Mouse (Mus musculus): ENCODE results near the gene Amd1.

Amd1 gene

GRCm38 (mm10) chr10:40305989-40306388 is 4.0 kb upstream of the Amd1 start:
- no peak for DNase-seq (ENCODE audit: extremely low read depth, insufficient read length, low spot score)

- peak; percentile 68 for DNase-seq (ENCODE audit: extremely low read depth, insufficient read length, low spot score)
Observed at GRCm38 (mm10) chr10:40301181-40302075, 558 bp downstream of the Amd1 start.

- DNase-seq (ENCODE audit: extremely low read depth, insufficient read length, low spot score): peak; percentile 89
Observed at GRCm38 (mm10) chr10:40300648-40301171, 1.3 kb downstream of the Amd1 start.

- DNase-seq (ENCODE audit: extremely low read depth, insufficient read length, low spot score): no peak
Observed at GRCm38 (mm10) chr10:40292640-40293039, 9.3 kb downstream of the Amd1 start.

GRCm38 (mm10) chr10:40286767-40287166 is 15.2 kb downstream of the Amd1 start:
- DNase-seq (ENCODE audit: extremely low read depth, insufficient read length, low spot score): no peak

- DNase-seq (ENCODE audit: extremely low read depth, insufficient read length, low spot score): no peak
Observed at GRCm38 (mm10) chr10:40285571-40285970, 16.4 kb downstream of the Amd1 start.

- no peak for DNase-seq (ENCODE audit: extremely low read depth, insufficient read length, low spot score)
Observed at GRCm38 (mm10) chr10:40284997-40285396, 17.0 kb downstream of the Amd1 start.

GRCm38 (mm10) chr10:40284179-40284831 is 17.7 kb downstream of the Amd1 start:
- DNase-seq (ENCODE audit: extremely low read depth, insufficient read length, low spot score): no peak

GRCm38 (mm10) chr10:40283636-40284035 is 18.4 kb downstream of the Amd1 start:
- no peak for DNase-seq (ENCODE audit: extremely low read depth, insufficient read length, low spot score)

- no peak for DNase-seq (ENCODE audit: extremely low read depth, insufficient read length, low spot score)
Observed at GRCm38 (mm10) chr10:40281565-40281964, 20.4 kb downstream of the Amd1 start.

GRCm38 (mm10) chr10:40278317-40278716 is 23.7 kb downstream of the Amd1 start:
- DNase-seq (ENCODE audit: extremely low read depth, insufficient read length, low spot score): no peak

- DNase-seq (ENCODE audit: extremely low read depth, insufficient read length, low spot score): no peak
Observed at GRCm38 (mm10) chr10:40275991-40276390, 26.0 kb downstream of the Amd1 start.

GRCm38 (mm10) chr10:40273938-40274337 is 28.0 kb downstream of the Amd1 start:
- no peak for DNase-seq (ENCODE audit: extremely low read depth, insufficient read length, low spot score)

GRCm38 (mm10) chr10:40271216-40271615 is 30.8 kb downstream of the Amd1 start:
- DNase-seq (ENCODE audit: extremely low read depth, insufficient read length, low spot score): no peak

- DNase-seq (ENCODE audit: extremely low read depth, insufficient read length, low spot score): no peak
Observed at GRCm38 (mm10) chr10:40264920-40265319, 37.1 kb downstream of the Amd1 start.

GRCm38 (mm10) chr10:40263691-40264090 is 38.3 kb downstream of the Amd1 start:
- peak; percentile 68 for DNase-seq (ENCODE audit: extremely low read depth, insufficient read length, low spot score)

GRCm38 (mm10) chr10:40262200-40262599 is 39.8 kb downstream of the Amd1 start:
- DNase-seq (ENCODE audit: extremely low read depth, insufficient read length, low spot score): peak; percentile 48

- DNase-seq (ENCODE audit: extremely low read depth, insufficient read length, low spot score): no peak
Observed at GRCm38 (mm10) chr10:40260305-40260704, 41.7 kb downstream of the Amd1 start.

GRCm38 (mm10) chr10:40259542-40259941 is 42.4 kb downstream of the Amd1 start:
- DNase-seq (ENCODE audit: extremely low read depth, insufficient read length, low spot score): peak; percentile 29

- peak; percentile 33 for DNase-seq (ENCODE audit: extremely low read depth, insufficient read length, low spot score)
Observed at GRCm38 (mm10) chr10:40258976-40259375, 43.0 kb downstream of the Amd1 start.

GRCm38 (mm10) chr10:40258401-40258966 is 43.5 kb downstream of the Amd1 start:
- peak; percentile 80 for DNase-seq (ENCODE audit: extremely low read depth, insufficient read length, low spot score)

All from 3134 (cell line).